In the genomic region with DNA sequence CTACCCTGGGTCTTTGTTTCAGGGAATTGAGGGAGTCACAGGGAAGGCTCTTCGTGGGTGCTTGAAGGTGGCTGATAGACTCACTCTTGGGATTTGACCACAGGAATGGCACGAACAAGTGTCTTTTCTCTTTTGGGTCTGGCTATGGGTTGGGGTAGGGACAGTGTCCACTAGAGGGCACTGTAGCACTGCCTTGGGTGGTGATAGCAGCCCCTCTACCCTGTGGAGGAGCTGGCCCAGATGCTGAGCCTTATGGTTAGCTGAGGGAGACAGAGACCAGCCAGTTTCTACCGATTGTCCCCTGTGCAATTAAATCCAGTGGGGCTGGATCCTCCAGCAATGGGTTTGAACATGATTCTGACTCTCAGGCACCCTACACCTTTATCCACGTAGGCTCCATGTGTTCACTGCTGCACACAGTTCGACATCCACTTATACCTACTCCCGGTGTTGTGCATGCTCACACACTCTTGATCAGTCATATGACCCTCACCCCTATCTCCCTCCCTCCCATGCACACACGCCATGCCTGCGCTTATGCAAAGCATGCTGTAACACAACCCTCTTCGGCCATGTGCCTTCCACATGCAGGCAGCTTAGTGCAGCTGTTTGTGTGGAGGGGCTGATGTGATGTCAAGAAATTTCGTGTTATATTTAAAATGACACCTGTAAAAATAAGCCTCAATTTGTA, we compare ENCODE assay signal across 9 mouse cellular contexts.
A peak's percentile ranks its signal among the peaks of the same experiment; 100 is the strongest.
DNase-seq lines count a peak whose midpoint lies in the region; ATAC-seq and TF ChIP-seq lines count a peak whose summit lies in the region.
"Had no signal": no experiment of that assay in that cellular context is flagged by ENCODE, and none has a peak within 500 bp of the region (broad histone marks: within the 10 kb centered on the region; RNA-seq: fewer than 3 reads in every experiment).

No protein-coding gene starts in this region.

- no peak for TF ChIP-seq POLR2A in embryonic fibroblast, embryonic 13.5 days (IDR thresholded peaks at IDR 0.05; ENCODE audit: low read depth, low read length)

- DNase-seq in gastrocnemius, adult 18-20 months (ENCODE audit: low spot score): peak; percentile 26
- DNase-seq in gastrocnemius, postnatal 25 days: no peak
- no peak for DNase-seq in Patski (ENCODE audit: low read depth, low spot score)
- DNase-seq in hindbrain, embryonic 11.5 days (ENCODE audit: low spot score): peak; percentile 80
- peak; percentile 7 for DNase-seq in layer of hippocampus, postnatal 36 days
- peak; percentile 86 for DNase-seq in mesoderm, embryonic 11.5 days (ENCODE audit: low read depth, low spot score)
- DNase-seq in stomach, postnatal 0 days (ENCODE audit: low spot score): peak; percentile 37

- H3K4me3 ChIP-seq in embryonic fibroblast, embryonic 13.5 days (ENCODE audit: insufficient read depth, low read length): no peak overlapping the region
- H3K4me3 ChIP-seq in hindbrain, embryonic 11.5 days (ENCODE audit: low read depth, low read length): no peak overlapping the region
- H3K4me3 ChIP-seq in stomach, postnatal 0 days (ENCODE audit: low read depth, low read length): no peak overlapping the region
- H3K4me3 ChIP-seq: liver, embryonic 15.5 days had no signal

- H3K4me1 ChIP-seq in embryonic fibroblast, embryonic 13.5 days (ENCODE audit: control insufficient read depth, insufficient read depth, low read length): peaks cover 4% of the 10 kb centered on the region; the same call in 1 of the 2 replicates
- H3K4me1 ChIP-seq in hindbrain, embryonic 11.5 days (replicated peaks; ENCODE audit: control insufficient read depth, insufficient read depth, low read length): no peaks in the 10 kb centered on the region
- H3K4me1 ChIP-seq in stomach, postnatal 0 days (replicated peaks; ENCODE audit: control insufficient read depth, insufficient read depth): no peaks in the 10 kb centered on the region
- H3K4me1 ChIP-seq: liver, embryonic 15.5 days had no signal

- WGBS in hindbrain, embryonic 11.5 days: 51% methylated on average over 10 of the region's 10 CpGs
- 57% methylated on average over 10 of the region's 10 CpGs for WGBS in stomach, postnatal 0 days

- H3K4me2 ChIP-seq in hindbrain, embryonic 11.5 days (replicated peaks; ENCODE audit: low read depth, low read length): no peak overlapping the region
- no peak overlapping the region for H3K4me2 ChIP-seq in stomach, postnatal 0 days (replicated peaks; ENCODE audit: low read depth)
- H3K4me2 ChIP-seq: liver, embryonic 15.5 days had no signal

- no peaks in the 10 kb centered on the region for H3K9me3 ChIP-seq in hindbrain, embryonic 11.5 days (ENCODE audit: control insufficient read depth, low read length)
- no peaks in the 10 kb centered on the region for H3K9me3 ChIP-seq in stomach, postnatal 0 days (ENCODE audit: control insufficient read depth, low read length)
- H3K9me3 ChIP-seq: liver, embryonic 15.5 days had no signal

- peak; percentile 88 for TF ChIP-seq CTCF in Patski (IDR thresholded peaks at IDR 0.05)
- peak; percentile 81 for TF ChIP-seq CTCF in embryonic fibroblast, embryonic 13.5 days (IDR thresholded peaks at IDR 0.05; ENCODE audit: borderline replicate concordance, insufficient read depth, low read length)
- TF ChIP-seq CTCF in stomach, postnatal 0 days (IDR thresholded peaks at IDR 0.05; ENCODE audit: low read depth): peak; percentile 83

- ATAC-seq in Patski: peak; percentile 39
- ATAC-seq in hindbrain, embryonic 11.5 days (ENCODE audit: low FRiP score): peak; percentile 90
- no peak for ATAC-seq in stomach, postnatal 0 days (ENCODE audit: low FRiP score, low TSS enrichment)

- no peaks in the 10 kb centered on the region for H3K36me3 ChIP-seq in hindbrain, embryonic 11.5 days (ENCODE audit: control insufficient read depth, insufficient read depth, low read length)
- H3K36me3 ChIP-seq in stomach, postnatal 0 days (ENCODE audit: control insufficient read depth, insufficient read depth, low read length): no peaks in the 10 kb centered on the region
- H3K36me3 ChIP-seq: liver, embryonic 15.5 days had no signal

- no peak overlapping the region for H3K9ac ChIP-seq in hindbrain, embryonic 11.5 days (ENCODE audit: low read depth, low read length)
- no peak overlapping the region for H3K9ac ChIP-seq in stomach, postnatal 0 days (ENCODE audit: low read length)
- H3K9ac ChIP-seq: liver, embryonic 15.5 days had no signal

- H3K27ac ChIP-seq in embryonic fibroblast, embryonic 13.5 days (ENCODE audit: insufficient read depth, low read length): no peak overlapping the region
- H3K27ac ChIP-seq in hindbrain, embryonic 11.5 days (ENCODE audit: low read depth, low read length): no peak overlapping the region
- no peak overlapping the region for H3K27ac ChIP-seq in stomach, postnatal 0 days (replicated peaks)
- H3K27ac ChIP-seq: liver, embryonic 15.5 days had no signal

- in situ Hi-C loops in Patski (cut with MboI; ENCODE audit: low pct_unique_long_range_greater_than_20kb): loop anchor here (25.0 kb wide), 1 partner anchor 1371 kb away; no protein-coding TSS in a partner anchor

- POLR2A ChIA-PET in Patski (lab: Charles Lee): no interaction called here

- H3K27me3 ChIP-seq in Patski: no peaks in the 10 kb centered on the region
- no peaks in the 10 kb centered on the region for H3K27me3 ChIP-seq in hindbrain, embryonic 11.5 days (ENCODE audit: control insufficient read depth, insufficient read depth, low read length)
- no peaks in the 10 kb centered on the region for H3K27me3 ChIP-seq in stomach, postnatal 0 days (ENCODE audit: control insufficient read depth, insufficient read depth, low read length)
- H3K27me3 ChIP-seq: liver, embryonic 15.5 days had no signal

- CTCF ChIA-PET in Patski (lab: Charles Lee): interaction anchor here (1.2 to 2.2 kb wide), 7 partner anchors 9 to 1291 kb away, joined by 3 to 12 read pairs (median 5); no protein-coding TSS in a partner anchor

- no peak for TF ChIP-seq EP300 in stomach, postnatal 0 days (optimal IDR thresholded peaks at IDR 0.05)

Comparison
In these comparisons a context has a peak if more than half of its experiments do, and no peak if none do; other contexts are left out.
1. DNase-seq: peak in gastrocnemius, adult 18-20 months (single experiment), hindbrain, embryonic 11.5 days (single experiment), layer of hippocampus, postnatal 36 days (2 of 2), mesoderm, embryonic 11.5 days (single experiment) and stomach, postnatal 0 days (single experiment); none in gastrocnemius, postnatal 25 days (single experiment) and Patski (single experiment).
2. Peak in every context shown above with its lines, with median percentiles within 50 percentile points of each other: CTCF ChIP-seq.